ENCODE assay signal across 15 mouse cellular contexts in genomic region chr19:54605346-54605745, GRCm38 (mm10).
"Had no signal": no experiment of that assay in that cellular context is flagged by ENCODE, and none has a peak within 500 bp of the region (broad histone marks: within the 10 kb centered on the region; RNA-seq: fewer than 3 reads in every experiment).

No protein-coding gene starts in this region.

- DNase-seq: gastrocnemius, adult 2 months; gastrocnemius, postnatal 10 days; gastrocnemius, postnatal 25 days; heart, adult 2 months; heart, postnatal 10 days; heart, postnatal 4 days; kidney, adult 2 months; kidney, adult 9 months; kidney, postnatal 14 days; kidney, postnatal 36 days; layer of hippocampus, adult 9-11 months; layer of hippocampus, postnatal 36 days; liver; liver, embryonic 13.5 days; liver, postnatal 0 days had no signal
